Mouse (Mus musculus): ENCODE measurements at regions not wholly inside any gene's neighbourhood (a gene's known extent, or its start where the extent isn't known, plus 50 kb on each side); places are given as distances from the start of the nearest gene placed in this dataset.

DNA sequence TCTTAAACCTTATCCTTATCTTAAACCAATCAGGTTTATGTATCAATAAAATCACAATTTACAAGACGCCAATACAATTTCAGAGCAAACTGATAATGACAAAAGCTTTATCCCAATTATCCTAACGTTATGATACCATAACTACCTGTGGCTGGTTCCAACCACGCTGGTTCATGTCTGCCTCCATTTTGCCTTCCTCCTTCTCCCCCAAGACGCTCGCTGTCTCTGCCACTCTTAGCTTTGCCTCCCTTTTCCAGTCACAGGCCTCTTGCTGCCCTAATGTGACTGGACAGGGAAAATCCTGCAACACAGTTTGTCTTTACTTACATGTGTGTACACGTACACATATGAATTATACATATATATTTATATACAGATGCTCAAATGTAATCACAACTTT is 101.3 kb upstream of the Cpm start:
- ATAC-seq (ENCODE audit: low TSS enrichment): no peak

GRCm38 (mm10) chr10:117527243-117527642 is 102.1 kb upstream of the Cpm start:
- no peak for ATAC-seq (ENCODE audit: low TSS enrichment)

DNA sequence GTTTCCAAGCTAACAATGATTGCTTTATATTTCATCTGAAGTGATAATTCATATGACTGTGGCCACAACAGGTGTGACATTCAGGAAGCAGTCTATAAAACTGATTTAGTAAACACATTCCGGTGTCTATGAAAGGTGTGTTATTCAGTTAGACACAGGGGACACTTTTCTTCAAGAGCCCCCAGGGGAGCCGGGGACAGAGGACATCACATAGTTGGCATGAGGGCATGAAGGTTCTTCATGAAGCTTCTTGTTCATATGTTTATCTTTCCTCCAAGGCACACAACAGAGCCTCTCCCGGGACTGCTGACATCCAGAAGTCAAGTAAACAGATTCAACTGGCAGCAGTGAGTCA is 102.5 kb upstream of the Cpm start:
- ATAC-seq (ENCODE audit: low TSS enrichment): no peak

DNA sequence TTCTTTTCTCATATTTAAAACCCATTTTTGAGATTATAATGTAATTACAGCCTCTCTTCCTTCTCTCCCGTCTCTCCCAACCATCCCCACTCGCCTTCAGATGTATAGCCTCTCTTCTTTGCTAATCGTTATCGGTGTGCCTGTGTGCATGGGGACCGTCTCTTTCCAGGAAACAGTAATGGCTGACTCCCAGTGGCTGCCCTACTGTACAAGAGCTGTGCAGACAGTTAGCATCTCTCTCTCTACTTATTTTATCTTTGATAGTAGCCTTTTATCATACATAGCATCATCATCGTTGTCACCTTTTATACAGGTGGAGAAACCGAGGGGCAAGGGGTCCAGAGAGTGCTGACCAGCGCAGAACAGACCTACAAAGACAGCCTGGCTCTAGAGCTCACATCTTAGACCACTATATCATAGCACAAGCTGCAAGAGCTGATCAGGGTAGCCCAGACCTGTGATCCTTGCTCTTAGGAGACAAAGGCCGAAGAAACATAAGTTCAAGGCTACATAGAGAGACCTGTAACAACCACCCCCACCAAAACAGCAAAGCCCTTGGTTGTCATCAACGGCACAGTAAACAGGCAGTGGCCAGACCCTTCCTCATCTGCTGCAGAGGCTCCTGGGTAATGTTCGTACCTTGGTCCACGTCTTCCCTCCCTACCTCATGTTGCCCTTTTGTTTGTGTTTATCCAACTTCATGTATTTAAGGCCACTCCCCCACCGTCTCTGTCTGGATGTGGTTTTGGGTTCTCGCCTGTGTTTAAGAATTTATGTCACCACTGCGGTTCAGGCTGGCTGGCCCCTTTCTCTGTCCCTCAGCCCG is 103.1 kb upstream of the Cpm start:
- no peak for ATAC-seq (ENCODE audit: low TSS enrichment)

DNA sequence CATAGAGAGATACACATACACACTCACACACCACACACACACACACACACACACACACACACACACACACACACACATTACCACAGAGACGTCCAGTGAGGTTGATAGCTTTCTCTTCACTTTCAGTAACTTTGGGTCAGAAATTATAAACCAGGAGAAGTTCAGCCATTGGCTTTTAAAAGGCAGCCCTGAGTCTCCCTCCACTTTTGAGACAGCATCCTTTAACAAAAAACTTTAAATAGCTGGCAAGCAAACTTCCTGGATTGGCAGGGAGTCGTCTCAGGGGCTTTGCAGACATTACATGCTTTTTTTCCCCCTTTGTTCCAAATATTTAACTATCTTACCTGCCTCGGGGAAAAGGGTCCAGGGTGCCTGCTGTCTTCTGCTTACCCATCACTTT is 103.7 kb upstream of the Cpm start:
- no peak for ATAC-seq (ENCODE audit: low TSS enrichment)

- ATAC-seq (ENCODE audit: low TSS enrichment): no peak
These were observed 104.3 kb upstream of the Cpm start for GRCm38 (mm10) chr10:117524926-117525565.

DNA sequence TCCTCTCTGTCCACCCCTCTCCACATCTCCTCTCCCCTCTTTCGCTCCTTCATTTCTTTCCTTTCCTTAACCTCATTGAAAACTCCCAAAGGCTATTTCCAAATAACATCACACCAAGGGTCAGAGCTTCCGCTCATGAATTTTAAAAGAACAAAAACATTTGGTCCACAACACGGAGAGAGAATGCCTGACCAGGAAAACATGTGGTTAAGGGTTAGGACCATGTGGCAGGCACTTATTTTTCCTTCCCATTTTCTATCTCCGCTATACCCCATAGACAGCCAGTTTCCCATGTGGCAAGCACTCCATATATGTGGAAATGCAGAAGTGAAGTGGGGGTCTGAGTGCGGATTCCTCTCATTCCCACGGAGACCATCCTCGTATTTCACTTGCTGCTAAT is 105.2 kb upstream of the Cpm start:
- ATAC-seq (ENCODE audit: low TSS enrichment): no peak

DNA sequence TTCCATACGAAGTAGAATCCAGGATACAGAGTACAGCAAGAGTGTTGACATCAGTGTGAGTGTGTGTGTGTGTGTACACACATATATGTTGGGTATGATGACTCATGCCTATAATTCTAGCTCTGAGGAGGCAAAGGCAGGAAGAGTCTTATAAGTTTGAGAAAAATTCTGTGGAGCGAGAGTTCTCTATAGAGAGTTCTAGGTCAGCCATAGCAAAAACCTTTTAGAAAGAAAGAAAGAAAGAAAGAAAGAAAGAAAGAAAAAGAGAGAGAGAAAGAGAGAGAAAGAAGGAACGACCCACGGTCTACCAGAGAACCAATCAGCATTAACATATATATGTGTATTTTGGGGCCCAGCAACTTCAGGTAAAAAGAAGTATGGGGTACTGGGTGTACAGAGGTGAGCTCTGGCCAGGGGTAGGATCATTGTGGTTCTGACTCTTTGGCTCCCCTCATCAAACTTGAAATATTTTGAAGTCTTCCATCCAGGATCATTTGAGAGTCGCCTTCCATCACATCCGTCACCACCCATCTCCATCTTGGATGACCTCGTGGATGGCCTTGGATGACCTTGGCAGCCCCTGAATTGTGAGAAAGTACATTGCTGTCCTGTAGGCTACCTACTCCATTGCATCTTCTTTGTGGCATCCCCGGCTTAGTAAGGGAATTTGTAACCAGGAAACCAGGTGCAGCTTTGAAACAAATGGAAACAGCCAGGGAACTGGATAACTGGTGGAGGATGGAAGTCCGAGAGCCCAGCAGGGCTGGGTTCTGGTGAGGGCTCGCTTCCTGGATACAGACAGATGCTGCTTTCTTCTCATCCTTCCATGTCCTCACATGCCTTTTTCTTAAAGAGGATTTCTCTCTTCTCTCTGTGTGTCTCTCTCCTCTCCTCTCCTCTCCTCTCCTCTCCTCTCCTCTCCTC is 106.1 kb upstream of the Cpm start:
- ATAC-seq (ENCODE audit: low TSS enrichment): no peak

DNA sequence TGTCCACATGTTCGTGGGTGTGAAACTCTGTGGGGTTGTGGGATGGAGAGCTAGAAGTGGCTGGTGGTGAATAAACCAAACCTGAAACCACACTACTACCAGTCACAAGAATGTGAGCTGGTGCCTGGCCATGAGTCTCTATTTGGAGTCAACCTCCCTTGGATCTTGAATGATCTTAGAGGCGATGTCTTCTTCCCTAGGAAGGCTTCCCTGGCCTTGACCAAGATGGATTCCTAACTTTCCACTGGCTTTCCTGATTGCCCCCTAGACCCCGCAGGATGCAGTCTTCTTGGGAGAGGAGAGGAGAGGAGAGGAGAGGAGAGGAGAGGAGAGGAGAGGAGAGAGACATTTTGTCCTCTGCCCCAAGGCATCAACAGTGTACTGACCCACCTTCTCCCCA is 106.9 kb upstream of the Cpm start:
- ATAC-seq (ENCODE audit: low TSS enrichment): no peak

GRCm38 (mm10) chr10:117521315-117522270 is 107.7 kb upstream of the Cpm start:
- no peak for ATAC-seq (ENCODE audit: low TSS enrichment)

GRCm38 (mm10) chr10:117520536-117521314 is 108.6 kb upstream of the Cpm start:
- ATAC-seq (ENCODE audit: low TSS enrichment): no peak

GRCm38 (mm10) chr10:117519670-117520535 is 109.4 kb upstream of the Cpm start:
- no peak for ATAC-seq (ENCODE audit: low TSS enrichment)

DNA sequence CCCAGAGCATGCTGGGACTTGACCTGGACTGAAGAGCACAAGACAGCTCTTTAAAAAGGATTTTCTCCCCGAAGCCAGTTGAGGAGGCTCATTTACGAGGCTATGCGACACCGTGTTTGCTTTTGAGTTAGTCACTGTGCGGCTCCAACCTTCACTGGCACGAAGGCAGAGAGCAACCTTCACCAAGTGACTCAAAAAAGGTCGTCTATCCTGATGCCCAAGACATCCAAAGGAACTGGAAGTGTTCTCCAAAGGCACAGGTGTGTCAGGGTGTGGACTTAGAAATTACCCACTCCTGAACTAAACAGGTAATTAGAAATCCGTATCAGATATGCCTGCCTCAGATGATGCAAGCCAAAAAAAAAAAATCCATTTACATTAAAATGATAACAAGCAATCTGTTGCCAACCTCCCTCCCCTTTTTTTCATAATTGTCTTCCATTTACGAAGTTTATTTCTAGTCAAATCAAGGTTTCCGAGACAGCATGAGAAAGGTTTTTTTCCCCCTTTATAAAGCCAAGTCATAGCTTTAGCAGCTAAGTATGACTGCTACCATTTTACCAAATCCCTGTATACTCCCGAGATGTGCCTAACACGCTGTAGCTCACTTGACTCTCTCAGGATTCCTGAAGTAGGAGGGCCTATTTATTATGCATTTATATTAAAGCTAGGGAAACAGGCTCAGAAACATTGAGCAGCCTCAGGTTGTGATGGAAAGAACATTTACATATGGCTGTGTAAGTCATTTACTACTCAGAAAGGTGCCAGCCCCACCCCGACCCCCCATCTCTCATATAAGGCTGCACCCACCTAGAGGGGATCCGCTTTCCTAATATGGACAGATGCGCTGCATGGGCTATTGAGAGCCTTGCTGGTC is 110.3 kb upstream of the Cpm start:
- no peak for ATAC-seq (ENCODE audit: low TSS enrichment)

- ATAC-seq (ENCODE audit: low TSS enrichment): no peak
These were observed 111.2 kb upstream of the Cpm start for GRCm38 (mm10) chr10:117517800-117518770.

DNA sequence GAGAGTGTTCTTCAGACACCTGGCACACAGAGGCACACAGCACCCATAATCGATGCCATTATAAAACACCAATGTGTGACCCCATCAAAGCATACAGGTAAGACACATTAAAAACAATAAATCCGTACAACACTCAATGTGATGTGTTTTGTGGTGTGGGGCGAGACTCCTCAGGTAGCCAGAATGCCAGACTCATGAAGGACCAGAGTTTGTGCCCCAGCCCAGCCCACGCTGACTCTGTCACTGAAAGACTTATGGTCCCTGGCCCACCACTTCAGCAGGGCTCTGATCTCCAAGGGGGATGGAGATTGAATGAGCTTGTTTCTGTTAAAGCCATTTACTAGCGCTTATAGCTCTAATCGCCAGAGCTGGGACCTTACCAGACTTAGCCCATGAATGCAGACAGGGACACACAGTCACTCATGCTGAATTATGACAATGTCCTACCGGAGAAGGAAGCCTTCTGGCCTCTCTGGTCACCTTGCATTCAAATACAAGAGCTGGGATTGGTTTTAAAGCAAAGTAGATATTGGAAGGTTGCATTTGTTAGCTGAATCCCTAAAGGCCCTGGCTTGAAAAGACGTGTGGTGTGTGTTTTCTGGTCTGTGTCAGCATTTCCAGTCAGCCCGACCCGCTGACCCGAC is 112.1 kb upstream of the Cpm start:
- ATAC-seq (ENCODE audit: low TSS enrichment): no peak

- no peak for ATAC-seq (ENCODE audit: low TSS enrichment)
These were observed 112.8 kb upstream of the Cpm start for GRCm38 (mm10) chr10:117516510-117516909.
